Mouse (Mus musculus) small intestine, adult 10 weeks (tissue): ENCODE results near the gene Gtpbp3. TPM values are rescaled to one million over a fixed set of nuclear protein-coding genes. Genes with fewer than 3 reads are reported as not detected.

ENCODE experiments used
- polyA plus RNA-seq: library from polyadenylated mRNA; stranded (reverse); fragments of 350-450 nt; fragmentation: Illumina TruSeq; extraction: RNeasy Lipid Tissue Mini Kit (QIAGEN cat#74804); gene quantifications from one replicate; pipeline ENCODE4 v1.2.3, GENCODE M21; 2014; ENCODE audit warnings: low replicate concordance

Gtpbp3 gene
- 1.7 TPM for polyA plus RNA-seq

GRCm38 (mm10) chr8:71487691-71488445 lies at the start of gene Gtpbp3:
Gene Gtpbp3, plus strand, starts transcription at chr8:71488103.

GRCm38 (mm10) chr8:71463188-71464033 lies 24.5 kb upstream of the Gtpbp3 start, which contains the start of gene Abhd8:
Gene Abhd8, minus strand, starts transcription at chr8:71463655.

GRCm38 (mm10) chr8:71464513-71465500 lies 23.1 kb upstream of the Gtpbp3 start, which contains the start of gene Mrpl34:
Gene Mrpl34, plus strand, starts transcription at chr8:71464959.

GRCm38 (mm10) chr8:71468916-71469315 lies 19.0 kb upstream of the Gtpbp3 start, which contains the start of gene Dda1:
Gene Dda1, plus strand, starts transcription at chr8:71469199.

GRCm38 (mm10) chr8:71485142-71486135 lies 2.5 kb upstream of the Gtpbp3 start, which contains the start of gene Ano8:
Gene Ano8, minus strand, starts transcription at chr8:71485963.

GRCm38 (mm10) chr8:71511644-71512043 lies 23.7 kb downstream of the Gtpbp3 start, which contains the start of gene Plvap:
Gene Plvap, minus strand, starts transcription at chr8:71511752.

GRCm38 (mm10) chr8:71525226-71526050 lies 37.5 kb downstream of the Gtpbp3 start, which contains the start of gene Ccdc194:
Gene Ccdc194, minus strand, starts transcription at chr8:71525711.

GRCm38 (mm10) chr8:71537028-71537867 lies 49.3 kb downstream of the Gtpbp3 start, which contains the start of gene Bst2:
Gene Bst2, minus strand, starts transcription at chr8:71537456.

GRCm38 (mm10) chr8:71542632-71543343 lies 54.9 kb downstream of the Gtpbp3 start, which contains the start of gene Mvb12a:
Gene Mvb12a, plus strand, starts transcription at chr8:71542922.

Other genes with a start within 250 kb of the Gtpbp3 start
- 1.4 TPM for gene Myo9b, start 215.4 kb upstream of the Gtpbp3 start, polyA plus RNA-seq
- 1.0 TPM for gene Haus8, start 215.2 kb upstream of the Gtpbp3 start, polyA plus RNA-seq
- 0.78 TPM for gene Use1, start 121.3 kb upstream of the Gtpbp3 start, polyA plus RNA-seq
- gene Ocel1, start 116.8 kb upstream of the Gtpbp3 start, polyA plus RNA-seq = 1.7 TPM
- 1.4 TPM for gene Nr2f6, start 106.1 kb upstream of the Gtpbp3 start, polyA plus RNA-seq
- gene Ushbp1, start 92.3 kb upstream of the Gtpbp3 start, polyA plus RNA-seq = 0.63 TPM
- 8.0 TPM for gene Babam1, start 91.2 kb upstream of the Gtpbp3 start, polyA plus RNA-seq
- 2.5 TPM for gene Ankle1, start 82.1 kb upstream of the Gtpbp3 start, polyA plus RNA-seq
- not detected for gene Abhd8, start 24.4 kb upstream of the Gtpbp3 start, polyA plus RNA-seq
- 9.5 TPM for gene Mrpl34, start 23.1 kb upstream of the Gtpbp3 start, polyA plus RNA-seq
- gene Dda1, start 18.9 kb upstream of the Gtpbp3 start, polyA plus RNA-seq = 2.4 TPM
- gene Ano8, start 2.1 kb upstream of the Gtpbp3 start, polyA plus RNA-seq = 1.2 TPM
- 1.4 TPM for gene Plvap, start 23.6 kb downstream of the Gtpbp3 start, polyA plus RNA-seq
- gene Ccdc194, start 37.6 kb downstream of the Gtpbp3 start, polyA plus RNA-seq = not detected
- gene Bst2, start 49.4 kb downstream of the Gtpbp3 start, polyA plus RNA-seq = 0.82 TPM
- 2.9 TPM for gene Mvb12a, start 54.8 kb downstream of the Gtpbp3 start, polyA plus RNA-seq
- not detected for gene Tmem221, start 70.8 kb downstream of the Gtpbp3 start, polyA plus RNA-seq
- not detected for gene Nxnl1, start 78.5 kb downstream of the Gtpbp3 start, polyA plus RNA-seq
- gene Slc27a1, start 80.8 kb downstream of the Gtpbp3 start, polyA plus RNA-seq = 0.41 TPM
- gene Pgls, start 104.1 kb downstream of the Gtpbp3 start, polyA plus RNA-seq = 0.59 TPM
- gene Fam129c, start 109.5 kb downstream of the Gtpbp3 start, polyA plus RNA-seq = 1.0 TPM
- 26.0 TPM for gene Colgalt1, start 122.9 kb downstream of the Gtpbp3 start, polyA plus RNA-seq
- 0.04 TPM for gene Unc13a, start 183.7 kb downstream of the Gtpbp3 start, polyA plus RNA-seq
- not detected for gene Jak3, start 188.2 kb downstream of the Gtpbp3 start, polyA plus RNA-seq
- not detected for gene Insl3, start 201.1 kb downstream of the Gtpbp3 start, polyA plus RNA-seq
- gene B3gnt3, start 213.7 kb downstream of the Gtpbp3 start, polyA plus RNA-seq = 119 TPM
- not detected for gene Fcho1, start 237.6 kb downstream of the Gtpbp3 start, polyA plus RNA-seq